Mouse (Mus musculus): Measurements from ENCODE around the gene Klra2.
"Not testable (repeated sequence)": the region's sequence is repeated elsewhere in the genome, so short reads cannot be mapped to it uniquely, and the experiment has no call there.

Klra2 gene

DNA sequence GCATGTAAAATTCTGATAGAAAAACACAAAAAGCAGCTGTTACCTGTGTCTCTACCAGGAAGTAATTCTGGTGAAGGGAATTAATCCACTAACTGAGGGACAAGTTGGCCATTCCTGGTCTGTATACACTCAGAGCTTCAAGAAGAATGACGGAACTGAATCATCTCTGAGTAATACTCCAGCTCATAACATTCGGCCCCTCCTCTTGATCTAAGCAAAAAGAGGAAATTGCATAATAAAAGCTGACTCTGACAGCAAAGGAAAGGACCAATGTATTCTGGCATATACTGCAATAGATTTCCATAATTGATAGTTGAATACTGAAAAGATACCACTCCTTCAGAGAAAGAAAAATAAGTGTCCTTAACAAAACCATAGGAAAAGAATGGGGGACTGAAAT is at the start of gene Klra2:
Klra2 (minus strand) TSS at position 157 of the 400 bp plus-strand sequence.
- no peak for DNase-seq

GRCm38 (mm10) chr6:131294435-131295112 is 47.4 kb upstream of the Klra2 start:
- no peak for DNase-seq

- DNase-seq, result no peak
Measured at GRCm38 (mm10) chr6:131293916-131294315, 46.8 kb upstream of the Klra2 start.

DNA sequence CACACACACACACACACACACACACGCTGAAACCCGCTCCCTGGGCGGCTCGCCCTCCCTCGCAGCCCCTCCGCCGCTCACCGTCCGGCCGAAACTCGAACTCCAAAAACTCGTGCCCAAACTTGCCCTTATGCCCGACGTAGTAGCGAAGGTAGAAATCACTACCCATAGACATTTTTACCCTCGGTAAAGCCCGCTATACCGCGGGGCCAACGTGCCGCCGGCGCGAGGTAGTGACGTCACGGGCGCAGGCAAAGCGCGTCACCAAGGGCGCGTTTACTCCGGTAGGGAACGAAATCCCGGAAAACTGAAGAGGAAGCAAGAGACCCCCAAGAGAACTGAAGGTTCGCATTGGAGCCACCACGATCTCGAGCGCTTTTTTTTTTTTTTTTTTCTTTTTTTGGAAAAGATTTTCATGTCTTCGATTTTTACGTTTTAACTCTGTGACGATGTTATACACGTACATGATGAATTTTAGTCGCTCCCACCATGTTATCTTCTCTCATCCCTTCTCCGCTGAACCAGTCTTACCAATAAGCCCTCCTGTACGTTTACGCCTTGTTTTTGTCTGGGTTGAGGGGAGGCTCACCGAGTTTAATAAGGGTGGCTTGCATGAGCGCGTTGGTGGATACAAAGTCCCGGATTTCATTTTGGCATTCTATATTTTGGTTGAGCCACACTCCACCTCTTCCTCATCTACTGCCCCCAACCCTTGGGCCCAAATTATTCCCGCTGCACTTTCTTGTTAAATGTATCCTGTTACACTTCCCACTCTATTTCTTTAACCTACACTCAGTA is 46.0 kb upstream of the Klra2 start, which contains the start of gene Magohb:
Magohb (minus strand) TSS at position 254 of the 798 bp plus-strand sequence.
- DNase-seq, result peak; percentile 90

GRCm38 (mm10) chr6:131292276-131292990 is 45.3 kb upstream of the Klra2 start:
- no peak for DNase-seq

DNA sequence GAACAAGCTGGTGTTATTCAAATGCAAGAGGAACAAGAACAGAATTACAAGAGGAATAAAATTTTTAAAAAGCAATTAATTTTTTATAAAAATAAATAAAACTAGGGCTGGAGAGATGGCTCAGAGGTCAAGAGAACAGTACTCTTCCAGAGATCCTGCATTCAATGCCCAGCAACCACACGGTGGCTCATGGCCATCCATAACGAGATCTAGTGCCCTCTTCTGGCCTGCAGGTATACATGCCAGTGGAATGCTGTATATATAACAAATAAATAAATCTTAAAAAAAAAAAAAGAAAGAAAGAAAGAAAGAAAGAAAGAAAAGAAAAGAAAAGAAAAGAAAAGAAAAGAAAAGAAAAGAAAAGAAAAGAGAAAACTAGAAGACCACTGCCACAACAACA is 43.3 kb upstream of the Klra2 start:
- peak; percentile 28 for DNase-seq

DNA sequence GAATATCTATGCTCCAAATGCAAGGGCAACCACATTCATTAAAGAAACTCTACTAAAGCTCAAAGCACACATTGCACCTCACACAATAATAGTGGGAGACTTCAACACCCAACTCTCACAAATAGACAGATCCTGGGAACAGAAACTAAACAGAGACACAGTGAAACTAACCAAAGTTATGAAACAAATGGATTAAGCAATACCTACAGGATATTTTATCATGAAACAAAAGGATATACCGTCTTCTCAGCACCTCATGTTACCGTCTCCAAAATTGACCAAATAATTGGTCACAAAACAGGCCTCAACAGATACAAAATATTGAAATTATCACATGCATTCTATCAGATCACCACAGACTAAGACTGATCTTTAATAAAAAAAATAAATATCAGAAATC is 31.0 kb upstream of the Klra2 start:
- DNase-seq, result not testable (repeated sequence)

DNA sequence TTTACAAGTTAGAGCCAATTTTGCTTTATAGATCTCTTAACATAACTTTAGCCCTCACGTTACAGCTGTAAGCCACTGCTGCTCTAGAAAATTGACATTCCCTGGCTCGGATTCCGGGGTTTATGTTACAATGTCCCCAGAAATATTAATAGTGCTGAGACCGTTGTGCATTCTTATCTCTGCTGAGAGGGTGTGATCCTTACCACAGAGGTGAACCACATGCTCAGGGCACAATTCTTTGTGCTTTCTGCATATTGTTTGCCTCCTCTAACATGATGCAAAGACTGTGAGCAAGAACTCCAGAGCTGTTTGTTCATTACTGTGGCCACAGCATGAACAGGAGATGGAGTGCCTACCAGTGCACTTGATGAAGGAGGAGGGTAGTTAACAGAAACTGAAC is 29.5 kb upstream of the Klra2 start:
- DNase-seq, result no peak

- DNase-seq, result no peak
Measured at GRCm38 (mm10) chr6:131272311-131272710, 25.1 kb upstream of the Klra2 start.

GRCm38 (mm10) chr6:131270312-131270711 is 23.1 kb upstream of the Klra2 start:
- DNase-seq, result no peak

- no peak for DNase-seq
Measured at GRCm38 (mm10) chr6:131269599-131269998, 22.4 kb upstream of the Klra2 start.

- no peak for DNase-seq
Measured at GRCm38 (mm10) chr6:131264175-131264574, 17.0 kb upstream of the Klra2 start.

DNA sequence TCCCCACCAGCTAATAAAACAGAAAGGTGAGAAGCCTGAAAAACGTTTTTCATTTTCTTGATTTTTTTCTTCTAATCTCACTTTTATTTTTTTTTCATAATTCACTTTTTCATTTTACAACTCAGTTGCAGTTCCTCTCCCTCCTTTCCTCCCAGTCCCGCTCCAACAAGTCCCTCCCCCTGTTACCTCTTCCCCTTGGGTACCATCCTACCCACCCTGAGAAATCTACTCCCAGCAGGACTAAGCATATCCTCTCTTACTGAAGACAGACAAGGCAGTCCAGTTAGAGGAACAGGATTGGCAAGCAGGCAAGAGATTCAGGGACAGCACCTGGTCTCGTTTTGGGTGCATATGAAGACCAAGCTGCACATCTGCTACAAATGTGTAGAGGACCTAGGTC is 15.6 kb upstream of the Klra2 start:
- DNase-seq, result no peak

- DNase-seq, result no peak
Measured at GRCm38 (mm10) chr6:131262009-131262408, 14.8 kb upstream of the Klra2 start.

- no peak for DNase-seq
Measured at GRCm38 (mm10) chr6:131245081-131245480, 2.1 kb downstream of the Klra2 start.

Data from thymus, postnatal 14 days (tissue).